Mouse (Mus musculus): Measurements from ENCODE around the gene Exoc6. TPM values are rescaled to one million over a fixed set of nuclear protein-coding genes. Genes with fewer than 3 reads are reported as not detected.

Exoc6 gene
- total RNA-seq (2014; rRNA removed) (27.2 and 29.2 TPM in 2 replicates), polyA plus RNA-seq (2015; fragmentation: Nextera tagmentation; extraction: Ambion mirVana) (25.5 and 27.5 TPM in 2 replicates)

DNA sequence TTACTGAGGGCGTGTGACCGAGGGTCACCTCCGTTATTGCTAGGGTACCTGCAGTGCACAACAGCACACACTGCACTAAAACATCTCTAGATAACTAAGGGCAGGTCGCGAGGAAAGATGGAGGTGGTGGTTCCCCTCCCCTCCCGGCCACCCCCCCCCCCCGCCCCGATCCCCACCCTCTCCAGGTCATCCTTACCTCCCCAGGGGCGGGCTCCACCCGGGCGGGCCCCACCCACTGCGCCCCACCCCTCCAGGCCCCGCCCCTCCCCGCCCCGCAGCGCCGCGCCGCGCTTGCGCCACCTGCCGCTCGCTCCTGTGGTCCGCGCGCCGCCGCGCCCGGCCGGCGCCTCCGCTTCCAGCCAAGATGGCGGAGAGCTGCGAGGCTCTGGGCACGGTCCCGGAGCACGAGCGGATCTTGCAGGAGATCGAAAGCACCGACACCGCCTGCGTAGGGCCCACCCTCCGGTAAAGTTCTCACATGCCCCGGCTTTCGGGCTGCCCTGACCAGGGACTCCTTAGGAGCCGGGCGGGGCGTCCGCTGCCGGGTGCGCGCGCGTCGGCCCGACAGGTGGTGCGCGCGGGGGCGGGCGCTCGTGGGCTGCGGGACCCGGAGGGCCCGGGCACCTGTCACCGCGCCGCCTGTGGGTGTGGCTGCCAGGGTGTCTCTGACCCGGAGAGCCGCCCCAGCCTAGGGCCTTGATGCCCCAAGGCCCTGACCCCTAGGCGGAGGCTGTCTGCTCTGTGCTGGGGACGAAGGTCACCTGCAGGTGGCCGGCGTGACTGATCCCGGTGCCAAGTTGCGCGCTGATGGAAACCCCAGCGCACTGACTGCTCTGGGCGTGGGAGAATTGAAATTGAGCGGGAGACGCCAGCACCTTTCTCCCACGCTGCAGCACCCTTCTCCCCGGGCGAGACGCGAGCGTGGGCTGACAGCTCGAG, at the start of gene Exoc6:
Gene Exoc6, plus strand, starts transcription at position 318 of the 939 bp plus-strand sequence.
- peak; percentile 70 for DNase-seq (ENCODE audit: low spot score)
- H3K9me3 ChIP-seq (ENCODE audit: low read length): no peaks in the 10 kb centered on the region
- H3K27me3 ChIP-seq (ENCODE audit: insufficient read depth, low read length): no peaks in the 10 kb centered on the region
- H3K4me1 ChIP-seq (ENCODE audit: insufficient read depth, low read length): no peaks in the 10 kb centered on the region
- peak; percentile 88 for ATAC-seq (ENCODE audit: low FRiP score)
- whole genome bisulfite sequencing: under 1% methylated on average over 56 of the region's 89 CpGs
- H3K4me3 ChIP-seq (ENCODE audit: low read depth, low read length): peak within 1 kb of the TSS; percentile 84
- H3K4me2 ChIP-seq (ENCODE audit: low read depth, low read length, poor library complexity, severe bottlenecking): peak within 1 kb of the TSS; percentile 71
- no peaks in the 10 kb centered on the region; the same call in 1 of the 2 replicates for H3K36me3 ChIP-seq (ENCODE audit: insufficient read depth, low read length)
- peak within 1 kb of the TSS; percentile 77 for H3K9ac ChIP-seq (replicated peaks; ENCODE audit: low read length, poor library complexity, severe bottlenecking)
- peak; percentile 40 for TF ChIP-seq CTCF (IDR thresholded peaks at IDR 0.05)
- peak within 1 kb of the TSS; percentile 84 for H3K27ac ChIP-seq (ENCODE audit: low read depth, low read length)

- Histone ChIP-seq H3K9me3 (ENCODE audit: low read length) (no peaks in the 10 kb centered on the region), H3K4me3 (ENCODE audit: low read depth, low read length) (no peak overlapping the region), H3K36me3 (ENCODE audit: insufficient read depth, low read length) (no peaks in the 10 kb centered on the region), H3K4me1 (ENCODE audit: insufficient read depth, low read length) (no peaks in the 10 kb centered on the region), H3K4me2 (ENCODE audit: low read depth, low read length, poor library complexity, severe bottlenecking) (no peak overlapping the region), H3K27ac (ENCODE audit: low read depth, low read length) (no peak overlapping the region), H3K27me3 (ENCODE audit: insufficient read depth, low read length) (no peaks in the 10 kb centered on the region), H3K9ac (replicated peaks; ENCODE audit: low read length, poor library complexity, severe bottlenecking) (no peak overlapping the region)
- DNase-seq (ENCODE audit: low spot score): no peak
- TF ChIP-seq CTCF (IDR thresholded peaks at IDR 0.05): no peak
- ATAC-seq (ENCODE audit: low FRiP score): no peak
- 90% methylated on average over 8 of the region's 8 CpGs for WGBS
Observed at GRCm38 (mm10) chr19:37502996-37503395, 47.2 kb upstream of the Exoc6 start.

- WGBS: 75% methylated on average over 7 of the region's 7 CpGs
- H3K27ac ChIP-seq (ENCODE audit: low read depth, low read length): no peak overlapping the region
- H3K36me3 ChIP-seq (ENCODE audit: insufficient read depth, low read length): no peaks in the 10 kb centered on the region
Observed at GRCm38 (mm10) chr19:37506066-37506465, 44.2 kb upstream of the Exoc6 start.

DNA sequence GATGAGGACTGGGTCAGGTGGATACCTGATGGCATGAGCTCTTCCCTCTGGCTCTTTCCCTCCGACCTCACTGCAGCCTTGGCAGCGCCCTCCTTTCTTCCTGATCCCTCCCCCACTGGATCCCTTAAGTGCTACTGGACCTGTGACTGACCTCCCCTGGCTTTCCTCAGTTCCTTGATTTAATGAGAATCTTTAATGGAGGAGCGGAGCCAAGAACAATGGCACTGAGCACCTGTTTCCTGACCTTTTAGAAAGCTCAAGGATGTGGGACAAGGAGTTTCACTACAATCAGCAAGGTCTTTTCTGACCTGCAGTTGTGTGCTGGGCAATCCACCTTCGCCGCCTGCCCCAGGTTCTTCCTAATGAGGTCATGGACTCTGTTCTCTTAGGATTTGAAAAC, 43.6 kb upstream of the Exoc6 start:
- Histone ChIP-seq H3K27ac (ENCODE audit: low read depth, low read length) (no peak overlapping the region), H3K4me2 (ENCODE audit: low read depth, low read length, poor library complexity, severe bottlenecking) (no peak overlapping the region), H3K27me3 (ENCODE audit: insufficient read depth, low read length) (no peaks in the 10 kb centered on the region), H3K9me3 (ENCODE audit: low read length) (no peaks in the 10 kb centered on the region), H3K36me3 (ENCODE audit: insufficient read depth, low read length) (no peaks in the 10 kb centered on the region), H3K4me3 (ENCODE audit: low read depth, low read length) (no peak overlapping the region), H3K4me1 (ENCODE audit: insufficient read depth, low read length) (no peaks in the 10 kb centered on the region), H3K9ac (replicated peaks; ENCODE audit: low read length, poor library complexity, severe bottlenecking) (no peak overlapping the region)
- WGBS: 70% methylated on average over 5 of the region's 5 CpGs
- no peak for DNase-seq (ENCODE audit: low spot score)
- no peak for ATAC-seq (ENCODE audit: low FRiP score)
- no peak for TF ChIP-seq CTCF (IDR thresholded peaks at IDR 0.05)

More at GRCm38 (mm10) chr19:37506066-37506465, 44.2 kb upstream of the Exoc6 start:
- H3K9me3 ChIP-seq (ENCODE audit: low read length): no peaks in the 10 kb centered on the region
- H3K27me3 ChIP-seq (ENCODE audit: insufficient read depth, low read length): no peaks in the 10 kb centered on the region
- TF ChIP-seq CTCF (IDR thresholded peaks at IDR 0.05): no peak
- no peak overlapping the region for H3K4me3 ChIP-seq (ENCODE audit: low read depth, low read length)
- no peak overlapping the region for H3K9ac ChIP-seq (replicated peaks; ENCODE audit: low read length, poor library complexity, severe bottlenecking)
- H3K4me1 ChIP-seq (ENCODE audit: insufficient read depth, low read length): no peaks in the 10 kb centered on the region
- DNase-seq (ENCODE audit: low spot score) (no peak), ATAC-seq (ENCODE audit: low FRiP score) (no peak)
- no peak overlapping the region for H3K4me2 ChIP-seq (ENCODE audit: low read depth, low read length, poor library complexity, severe bottlenecking)

GRCm38 (mm10) chr19:37509725-37510124, 40.5 kb upstream of the Exoc6 start:
- Histone ChIP-seq H3K4me1 (ENCODE audit: insufficient read depth, low read length) (no peaks in the 10 kb centered on the region), H3K27ac (ENCODE audit: low read depth, low read length) (no peak overlapping the region), H3K4me2 (ENCODE audit: low read depth, low read length, poor library complexity, severe bottlenecking) (no peak overlapping the region), H3K36me3 (ENCODE audit: insufficient read depth, low read length) (no peaks in the 10 kb centered on the region), H3K9ac (replicated peaks; ENCODE audit: low read length, poor library complexity, severe bottlenecking) (no peak overlapping the region), H3K27me3 (ENCODE audit: insufficient read depth, low read length) (no peaks in the 10 kb centered on the region), H3K4me3 (ENCODE audit: low read depth, low read length) (no peak overlapping the region), H3K9me3 (ENCODE audit: low read length) (no peaks in the 10 kb centered on the region)
- TF ChIP-seq CTCF (IDR thresholded peaks at IDR 0.05): peak; percentile 64
- peak; percentile 62 for DNase-seq (ENCODE audit: low spot score)
- ATAC-seq (ENCODE audit: low FRiP score): no peak
- 23% methylated on average over 11 of the region's 11 CpGs for WGBS

DNA sequence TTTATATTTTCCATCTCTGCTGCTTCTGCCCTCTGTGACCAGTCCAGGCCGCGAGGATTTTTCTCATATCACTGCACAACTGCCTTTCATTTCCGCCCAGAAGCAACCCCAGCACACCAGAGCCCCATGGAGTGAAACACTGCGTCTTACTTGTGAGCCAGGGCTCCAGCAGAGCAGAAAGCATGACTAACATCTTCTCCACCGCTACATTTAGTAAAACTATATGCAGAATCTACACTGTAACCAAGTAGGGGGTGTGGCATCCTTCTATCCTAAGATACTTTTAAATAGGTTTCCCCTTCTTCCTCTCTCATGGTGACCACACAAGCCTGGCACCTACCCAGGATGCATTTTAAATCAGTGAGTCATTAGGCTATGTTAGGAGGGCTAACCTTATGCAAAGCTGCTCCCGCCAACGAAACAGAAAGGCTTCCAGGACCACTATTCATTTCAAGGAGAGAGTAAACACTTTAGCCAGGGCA, 35.4 kb upstream of the Exoc6 start:
- 56% methylated on average over 7 of the region's 7 CpGs for WGBS
- H3K27ac ChIP-seq (ENCODE audit: low read depth, low read length): no peak overlapping the region
- ATAC-seq (ENCODE audit: low FRiP score) (no peak), DNase-seq (ENCODE audit: low spot score) (no peak)
- H3K9ac ChIP-seq (replicated peaks; ENCODE audit: low read length, poor library complexity, severe bottlenecking): no peak overlapping the region
- H3K9me3 ChIP-seq (ENCODE audit: low read length): no peaks in the 10 kb centered on the region
- no peaks in the 10 kb centered on the region for H3K27me3 ChIP-seq (ENCODE audit: insufficient read depth, low read length)
- no peak overlapping the region for H3K4me2 ChIP-seq (ENCODE audit: low read depth, low read length, poor library complexity, severe bottlenecking)
- H3K4me1 ChIP-seq (ENCODE audit: insufficient read depth, low read length): no peaks in the 10 kb centered on the region
- H3K36me3 ChIP-seq (ENCODE audit: insufficient read depth, low read length): no peaks in the 10 kb centered on the region
- TF ChIP-seq CTCF (IDR thresholded peaks at IDR 0.05): no peak
- H3K4me3 ChIP-seq (ENCODE audit: low read depth, low read length): no peak overlapping the region

All from midbrain, postnatal 0 days (tissue).